Mouse (Mus musculus) R1 (cell line): ENCODE measurements around the gene Ceacam2.
A peak's percentile ranks its signal among the peaks of the same experiment; 100 is the strongest.
"Not testable (repeated sequence)": the region's sequence is repeated elsewhere in the genome, so short reads cannot be mapped to it uniquely, and the experiment has no call there.

Experiments
- DNase-seq: peaks from one replicate; pipeline ENCODE4 v3.0.0-alpha.2; 2018; ENCODE audit warnings: low read depth, low spot score

Gene Ceacam2

DNA sequence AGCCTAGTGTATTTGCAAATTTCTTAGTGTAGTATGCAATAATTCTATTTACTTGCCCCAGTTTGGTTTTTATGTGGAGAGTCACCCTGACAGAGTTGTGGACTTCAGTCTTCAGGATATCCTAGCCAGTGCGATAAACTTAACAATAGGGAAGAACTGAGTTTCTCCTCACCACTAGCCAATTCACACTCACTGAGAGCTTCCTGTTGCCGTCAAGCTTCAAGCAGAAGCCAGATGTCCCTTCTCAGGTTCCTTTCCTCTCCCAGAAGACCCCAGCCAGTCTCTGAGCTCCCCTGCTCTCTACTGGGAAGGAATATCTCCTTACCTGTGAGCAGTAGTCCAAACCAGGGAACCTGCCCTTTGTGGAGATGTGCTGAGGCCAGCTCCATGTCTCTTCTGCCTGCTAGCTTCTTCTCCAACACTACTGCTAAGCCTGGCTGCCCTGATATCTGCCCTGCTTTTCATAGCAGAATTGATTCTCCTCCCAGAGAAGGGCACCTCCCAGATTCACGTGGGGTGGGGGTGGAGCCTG is at the start of gene Ceacam2:
Gene Ceacam2 (minus strand): TSS at position 482 of the 532 bp plus-strand sequence.
- not testable (repeated sequence) for DNase-seq

DNA sequence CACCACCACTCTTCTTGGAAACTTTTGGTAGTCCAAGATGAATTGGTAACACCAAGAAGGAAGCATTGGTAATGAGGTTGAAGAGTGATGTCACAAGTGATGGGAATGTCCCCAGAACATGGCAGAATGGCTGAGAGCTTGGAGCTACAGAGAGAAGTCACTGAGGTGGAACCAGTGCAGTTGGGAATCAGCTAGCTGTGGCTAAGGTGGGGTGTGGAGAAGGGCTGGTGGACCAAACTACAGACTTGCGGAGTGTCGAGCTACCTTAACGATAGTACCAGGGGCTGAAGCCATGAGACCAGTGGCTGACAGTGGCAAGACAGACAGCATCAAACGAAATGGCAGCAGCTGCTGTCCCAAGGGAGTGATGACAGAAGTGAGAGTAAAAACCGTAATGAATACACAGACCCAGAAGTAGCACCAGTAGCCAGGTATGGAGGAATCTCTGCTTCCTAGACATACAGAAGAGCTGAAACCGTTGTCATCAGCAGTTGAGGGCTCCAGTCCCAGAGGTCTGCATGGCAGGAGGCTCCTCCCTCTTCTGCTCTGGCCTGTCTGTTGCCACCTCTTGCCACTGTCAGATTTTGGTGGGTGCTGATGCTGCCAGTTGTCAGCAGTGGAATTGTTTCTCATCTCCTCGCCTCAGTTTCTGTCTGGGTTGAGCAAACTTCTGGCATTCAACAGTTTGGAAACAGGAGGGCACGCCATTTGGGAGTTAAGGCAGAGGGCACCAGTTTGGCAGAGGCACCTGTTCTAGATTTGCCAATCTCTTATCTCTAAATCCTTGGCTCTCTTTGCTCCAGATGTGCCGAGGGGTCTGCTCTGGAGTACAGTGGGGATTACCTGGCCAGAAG is 45.9 kb upstream of the Ceacam2 start:
- DNase-seq: no peak

GRCm38 (mm10) chr7:25584651-25585050 is 45.0 kb upstream of the Ceacam2 start:
- no peak for DNase-seq

- peak; percentile 54 for DNase-seq
Measured at GRCm38 (mm10) chr7:25582301-25582810, 42.7 kb upstream of the Ceacam2 start.

GRCm38 (mm10) chr7:25579441-25579840 is 39.8 kb upstream of the Ceacam2 start:
- DNase-seq: no peak

GRCm38 (mm10) chr7:25576793-25577437 is 37.3 kb upstream of the Ceacam2 start:
- DNase-seq: not testable (repeated sequence)

DNA sequence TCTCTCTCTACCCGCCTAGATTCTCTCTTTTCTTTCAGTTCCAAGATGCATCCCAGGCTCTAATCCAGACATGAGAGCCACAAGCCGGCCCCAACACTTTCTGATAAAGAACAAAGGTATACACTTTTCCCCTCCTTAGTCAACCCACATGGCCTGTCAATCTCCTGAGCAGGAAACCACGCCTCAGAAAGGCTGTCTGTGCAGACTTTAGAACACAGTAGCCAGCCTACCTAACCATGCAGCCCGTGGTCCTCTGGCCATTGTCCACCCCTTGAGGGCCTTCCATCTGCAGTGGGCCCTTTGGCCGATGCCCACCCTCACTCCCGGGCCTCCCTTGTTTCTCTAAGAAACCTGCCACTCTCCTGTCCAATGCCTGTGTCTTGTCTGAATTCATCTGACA is 36.7 kb upstream of the Ceacam2 start:
- not testable (repeated sequence) for DNase-seq

GRCm38 (mm10) chr7:25575870-25576269 is 36.2 kb upstream of the Ceacam2 start:
- no peak for DNase-seq

DNA sequence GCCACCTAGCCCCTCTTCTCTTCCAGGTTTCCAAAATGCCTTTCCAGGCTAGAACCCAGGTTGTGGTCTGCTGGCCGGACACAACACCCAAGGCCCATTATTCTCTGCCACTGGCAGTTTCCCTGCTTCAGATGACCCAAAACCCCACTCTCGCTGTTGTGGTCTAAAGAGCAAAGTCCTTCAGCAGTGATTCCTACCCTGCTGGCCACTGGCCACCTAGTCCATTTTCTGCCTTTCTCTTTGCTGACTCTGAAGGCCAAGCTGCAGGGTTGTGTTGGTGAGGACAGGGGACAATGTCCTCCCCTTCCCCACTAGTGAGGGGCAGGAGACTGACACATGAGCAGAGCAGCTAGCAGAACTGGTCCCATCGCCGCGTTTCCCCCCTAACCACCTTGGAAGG is 35.4 kb upstream of the Ceacam2 start:
- DNase-seq: no peak

DNA sequence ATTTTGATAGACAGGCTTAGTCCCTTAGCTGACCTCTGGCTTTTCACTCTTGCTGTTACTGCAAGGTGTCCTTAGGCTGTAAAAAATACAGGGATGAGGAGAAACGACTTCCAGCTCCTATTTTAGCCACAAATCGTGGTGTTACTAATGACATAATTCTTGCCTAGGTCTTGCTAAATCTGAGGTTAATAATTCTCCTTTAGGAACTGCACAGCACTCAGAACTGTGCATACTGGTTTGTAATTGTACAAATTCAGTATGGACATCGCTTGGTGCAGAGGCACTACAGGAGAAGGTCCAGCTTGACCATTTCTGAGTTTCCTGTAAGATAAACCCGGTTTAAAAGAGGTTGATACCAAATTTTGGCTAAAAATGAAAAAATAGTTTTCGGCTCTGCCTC is 34.1 kb upstream of the Ceacam2 start:
- DNase-seq: not testable (repeated sequence)

DNA sequence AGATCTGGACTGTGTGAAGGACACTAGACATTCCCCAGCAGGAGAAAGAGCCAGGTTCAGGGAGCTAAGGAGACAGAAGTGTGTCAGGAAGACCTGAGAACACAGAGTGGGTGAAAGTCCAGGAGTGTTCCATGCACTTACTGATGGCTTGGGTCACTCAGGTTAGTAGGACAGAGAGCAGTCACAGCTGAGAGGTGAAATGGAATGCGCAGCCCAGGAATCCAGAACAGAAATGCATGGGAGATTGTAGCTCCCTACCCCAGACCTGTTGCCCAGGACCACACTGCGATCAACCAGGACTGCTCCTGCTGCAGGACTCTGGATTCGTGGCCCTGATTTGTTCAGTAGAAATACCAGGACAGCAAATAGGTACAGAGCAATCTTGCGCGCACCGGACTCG is 29.1 kb upstream of the Ceacam2 start:
- no peak for DNase-seq

- DNase-seq: not testable (repeated sequence)
Measured at GRCm38 (mm10) chr7:25541464-25541863, 1.8 kb upstream of the Ceacam2 start.

- not testable (repeated sequence) for DNase-seq
Measured at GRCm38 (mm10) chr7:25539954-25540353, 297 bp upstream of the Ceacam2 start.

- peak; percentile 87 for DNase-seq
Measured at GRCm38 (mm10) chr7:25530837-25531236, 8.8 kb downstream of the Ceacam2 start.

GRCm38 (mm10) chr7:25516070-25516777 is 23.4 kb downstream of the Ceacam2 start:
- DNase-seq: not testable (repeated sequence)

DNA sequence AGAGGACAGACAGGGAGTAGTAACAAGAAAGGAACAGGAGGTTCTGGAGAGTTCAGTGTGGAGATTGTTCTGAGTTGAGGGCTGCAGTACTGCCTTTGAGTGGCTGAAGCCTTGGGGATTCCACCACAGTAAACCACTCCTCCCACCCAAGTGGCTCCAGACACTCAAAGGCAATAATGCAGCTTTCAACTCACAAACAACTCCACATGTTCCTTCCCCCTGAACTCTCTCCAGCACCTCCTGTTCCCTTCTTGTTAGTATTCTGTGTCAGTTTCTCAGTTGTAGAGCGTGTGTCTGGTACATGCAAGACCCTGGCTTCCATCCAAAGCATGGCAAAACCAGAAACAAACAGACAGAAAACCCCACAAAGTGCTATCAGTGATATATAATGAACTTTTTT is 24.0 kb downstream of the Ceacam2 start:
- not testable (repeated sequence) for DNase-seq

DNA sequence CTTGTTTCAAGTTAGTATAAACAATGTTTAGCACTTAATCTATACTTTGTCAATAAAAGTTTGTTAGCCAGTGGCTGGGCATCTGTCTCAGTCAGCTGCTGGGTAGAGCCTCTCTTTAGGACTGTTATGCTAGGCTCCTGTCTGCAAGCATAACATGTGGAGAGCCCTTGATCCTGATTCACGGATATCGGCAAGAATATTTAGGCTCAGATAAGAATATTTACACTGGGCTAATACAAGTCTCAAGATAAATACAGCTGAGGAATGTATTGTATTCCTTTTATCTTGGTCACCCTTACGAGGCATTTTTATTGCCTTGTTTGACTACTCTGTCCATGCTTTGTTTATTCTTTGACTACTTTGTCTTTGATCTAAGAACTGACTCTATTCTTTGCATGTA is 29.7 kb downstream of the Ceacam2 start:
- no peak for DNase-seq

- DNase-seq: no peak
Measured at GRCm38 (mm10) chr7:25494649-25495048, 45.0 kb downstream of the Ceacam2 start.

DNA sequence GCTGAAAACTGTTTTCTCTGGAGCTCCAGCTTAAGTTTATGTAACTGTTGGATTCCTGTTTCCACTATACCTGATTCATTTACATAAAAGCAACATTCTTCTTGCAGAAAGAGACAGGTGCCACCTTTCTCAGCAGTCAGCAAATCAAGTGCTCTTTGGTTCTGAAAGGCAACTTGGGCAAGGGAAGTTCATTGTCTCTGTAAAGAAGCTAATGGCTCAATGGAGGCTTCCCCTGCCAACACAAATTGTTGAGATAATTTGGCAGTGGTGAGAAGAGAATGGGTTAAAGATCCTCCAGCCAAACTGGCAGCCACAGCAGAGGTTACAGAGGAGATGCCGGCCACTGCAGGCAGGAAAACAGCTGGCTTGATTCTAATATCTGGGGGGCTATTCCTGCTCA is 49.0 kb downstream of the Ceacam2 start:
- DNase-seq: not testable (repeated sequence)

DNA sequence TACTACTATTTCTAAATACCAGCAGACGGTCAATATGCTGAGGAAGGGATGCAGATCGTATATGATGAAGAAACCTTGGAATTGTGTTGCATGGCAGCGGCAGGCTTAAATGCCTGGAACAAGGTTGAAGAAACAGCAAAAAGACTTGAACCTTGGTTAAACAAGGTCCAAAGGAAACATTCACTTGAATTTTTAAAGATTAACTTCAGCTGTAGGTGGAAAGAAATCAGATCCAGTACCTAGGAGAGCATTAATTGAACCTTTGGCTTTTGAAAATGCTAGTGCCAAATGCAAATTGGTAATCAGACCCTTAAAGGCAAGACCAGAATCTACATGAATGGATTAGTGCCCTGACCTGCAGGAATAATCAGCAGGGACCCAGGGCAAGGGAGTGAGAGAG is 50.3 kb downstream of the Ceacam2 start:
- DNase-seq: not testable (repeated sequence)

GRCm38 (mm10) chr7:25486186-25486585 is 53.5 kb downstream of the Ceacam2 start:
- no peak for DNase-seq

GRCm38 (mm10) chr7:25485061-25485460 is 54.6 kb downstream of the Ceacam2 start:
- no peak for DNase-seq
